Mouse (Mus musculus) testis, adult 2 months (tissue): Measurements from ENCODE around the gene Gm17490.

Source experiments
- CTCF ChIP-seq: fragments of 200-500 bp; IDR thresholded peaks from 2 replicates; pipeline ENCODE4 v1.5.1; 2012; ENCODE audit warnings: low read depth, mild to moderate bottlenecking, inconsistent platforms, low read length, moderate library complexity; ENCODE audit not compliant: control insufficient read depth, insufficient read depth, insufficient replicate concordance
- POLR2A ChIP-seq: fragments of 200-500 bp; IDR thresholded peaks from 2 replicates; pipeline ENCODE4 v1.6.1; 2012; ENCODE audit warnings: low read depth, mild to moderate bottlenecking, inconsistent platforms, low read length, moderate library complexity; ENCODE audit not compliant: control insufficient read depth

DNA sequence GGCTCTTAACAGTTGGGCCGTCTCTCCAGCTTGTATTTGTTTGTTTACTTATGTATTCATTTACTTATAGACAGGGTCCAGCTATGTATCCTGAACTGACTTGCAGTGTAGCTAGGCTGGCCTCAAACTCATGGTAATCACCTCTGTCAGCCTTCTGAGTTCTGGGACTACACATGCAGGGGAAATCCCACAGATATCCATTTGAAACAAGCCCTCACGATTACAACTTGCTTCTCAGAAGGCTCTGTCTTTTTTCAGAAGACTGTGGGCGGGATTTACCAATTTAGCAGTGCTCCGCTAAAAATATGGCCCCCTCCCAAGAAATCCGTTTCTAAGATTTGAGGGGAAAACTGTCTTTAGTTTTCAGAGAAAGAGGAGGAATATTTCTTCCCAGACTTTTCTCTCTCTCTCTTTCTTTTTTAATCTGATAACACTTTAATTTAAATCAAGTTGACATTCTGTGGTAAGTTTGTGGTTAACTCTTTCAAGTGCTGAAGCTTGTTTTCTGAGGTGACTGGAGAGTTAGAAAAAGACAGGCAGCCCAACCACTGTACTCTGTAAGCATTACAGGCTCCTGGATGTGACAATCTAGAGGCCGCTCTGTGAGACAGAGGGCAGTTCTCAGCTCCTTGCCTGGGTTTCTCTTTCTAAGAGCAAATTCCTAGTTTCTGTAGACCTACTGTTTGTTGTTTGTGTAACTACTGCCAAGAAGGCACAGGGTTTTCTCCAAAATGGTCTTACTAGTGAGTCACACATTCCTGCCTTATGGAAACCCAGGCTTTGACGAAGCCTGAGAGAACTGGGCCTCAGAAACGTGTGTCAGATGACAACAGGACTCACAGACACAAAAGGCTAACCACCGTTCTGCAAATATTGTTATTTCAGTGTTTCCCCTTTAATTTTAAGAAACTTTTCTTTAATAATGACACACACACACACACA, 29.2 kb upstream of the Gm17490 start:
- TF ChIP-seq POLR2A (no peak), CTCF (no peak)
